Mouse (Mus musculus): ENCODE results near the gene Ccdc182.

Gene Ccdc182

GRCm38 (mm10) chr11:88281428-88282119 is 12.3 kb upstream of the Ccdc182 start:
- no peak for DNase-seq (ENCODE audit: low spot score in 2 of 2)

GRCm38 (mm10) chr11:88282516-88282915 is 11.3 kb upstream of the Ccdc182 start:
- no peak for DNase-seq (ENCODE audit: low spot score in 2 of 2)

GRCm38 (mm10) chr11:88286019-88286418 is 7.8 kb upstream of the Ccdc182 start:
- no peak for DNase-seq (ENCODE audit: low spot score in 2 of 2)

GRCm38 (mm10) chr11:88288400-88288799 is 5.5 kb upstream of the Ccdc182 start:
- DNase-seq (ENCODE audit: low spot score in 2 of 2) = no peak

GRCm38 (mm10) chr11:88288805-88289340 is 5.0 kb upstream of the Ccdc182 start:
- DNase-seq (ENCODE audit: low spot score in 2 of 2) = no peak

- no peak for DNase-seq (ENCODE audit: low spot score in 2 of 2)
Measured at GRCm38 (mm10) chr11:88291245-88291644, 2.6 kb upstream of the Ccdc182 start.

GRCm38 (mm10) chr11:88291688-88292087 is 2.2 kb upstream of the Ccdc182 start:
- no peak for DNase-seq (ENCODE audit: low spot score in 2 of 2)

- DNase-seq (ENCODE audit: low spot score in 2 of 2) = no peak
Measured at GRCm38 (mm10) chr11:88294394-88294710, 494 bp downstream of the Ccdc182 start.

GRCm38 (mm10) chr11:88295298-88295697 is 1.4 kb downstream of the Ccdc182 start:
- no peak for DNase-seq (ENCODE audit: low spot score in 2 of 2)

- no peak for DNase-seq (ENCODE audit: low spot score in 2 of 2)
Measured at GRCm38 (mm10) chr11:88297526-88297925, 3.7 kb downstream of the Ccdc182 start.

GRCm38 (mm10) chr11:88299345-88299744 is 5.5 kb downstream of the Ccdc182 start:
- no peak for DNase-seq (ENCODE audit: low spot score in 2 of 2)

- no peak for DNase-seq (ENCODE audit: low spot score in 2 of 2)
Measured at GRCm38 (mm10) chr11:88301619-88302018, 7.8 kb downstream of the Ccdc182 start.

GRCm38 (mm10) chr11:88305759-88306158 is 11.9 kb downstream of the Ccdc182 start:
- no peak for DNase-seq (ENCODE audit: low spot score in 2 of 2)

- peak in 1 of 2 experiments; percentile 40 for DNase-seq (ENCODE audit: low spot score in 2 of 2)
Measured at GRCm38 (mm10) chr11:88307616-88308543, 14.0 kb downstream of the Ccdc182 start.

GRCm38 (mm10) chr11:88309059-88309700 is 15.3 kb downstream of the Ccdc182 start:
- no peak for DNase-seq (ENCODE audit: low spot score in 2 of 2)

- DNase-seq (ENCODE audit: low spot score in 2 of 2) = no peak
Measured at GRCm38 (mm10) chr11:88310773-88311172, 16.9 kb downstream of the Ccdc182 start.

- no peak for DNase-seq (ENCODE audit: low spot score in 2 of 2)
Measured at GRCm38 (mm10) chr11:88311606-88312005, 17.7 kb downstream of the Ccdc182 start.

- DNase-seq (ENCODE audit: low spot score in 2 of 2) = no peak
Measured at GRCm38 (mm10) chr11:88313512-88313911, 19.7 kb downstream of the Ccdc182 start.

GRCm38 (mm10) chr11:88314471-88314870 is 20.6 kb downstream of the Ccdc182 start:
- no peak for DNase-seq (ENCODE audit: low spot score in 2 of 2)

- DNase-seq (ENCODE audit: low spot score in 2 of 2) = no peak
Measured at GRCm38 (mm10) chr11:88315393-88315792, 21.5 kb downstream of the Ccdc182 start.

- no peak for DNase-seq (ENCODE audit: low spot score in 2 of 2)
Measured at GRCm38 (mm10) chr11:88318850-88319249, 25.0 kb downstream of the Ccdc182 start.

GRCm38 (mm10) chr11:88327016-88327415 is 33.2 kb downstream of the Ccdc182 start:
- no peak for DNase-seq (ENCODE audit: low spot score in 2 of 2)
